Mouse (Mus musculus) lung, postnatal 0 days (tissue): Measurements from ENCODE around the gene Mlf2.

Experiments used
- CTCF ChIP-seq: IDR thresholded peaks from 2 replicates; pipeline ENCODE4 v1.5.1; 2016; ENCODE audit warnings: antibody characterized with exemption, mild to moderate bottlenecking
- EP300 ChIP-seq: IDR thresholded peaks from 2 replicates; pipeline ENCODE4 v1.6.1; 2016; ENCODE audit warnings: antibody characterized with exemption, mild to moderate bottlenecking, control low read depth

DNA sequence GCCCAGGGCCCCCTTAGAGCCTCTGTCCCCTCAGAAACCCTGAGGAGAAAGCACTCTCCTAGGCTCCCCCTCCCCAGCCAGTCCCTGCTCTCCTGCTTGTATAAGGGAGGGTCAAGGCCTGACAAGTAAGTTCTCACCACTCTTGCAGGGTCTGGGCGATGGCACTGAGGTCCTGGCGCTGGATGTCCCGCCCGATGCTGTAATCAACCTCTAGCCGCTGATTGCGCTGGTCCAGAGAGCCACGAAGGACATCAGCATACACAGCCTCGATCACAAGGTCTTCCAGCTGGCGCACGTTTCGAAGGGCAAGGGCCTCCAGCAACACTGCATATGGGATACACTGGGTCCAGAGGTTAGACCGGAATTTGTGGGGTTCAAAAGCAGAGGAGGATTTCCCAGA lies 29.8 kb downstream of the Mlf2 start:
- TF ChIP-seq CTCF (no peak), EP300 (no peak)
